Mouse (Mus musculus): ENCODE data around the gene Lsm4. TPM values are rescaled to one million over a fixed set of nuclear protein-coding genes. Genes with fewer than 3 reads are reported as not detected.

Lsm4 gene
- polyA plus RNA-seq, 1 experiment from 2014 or later, result 388 TPM

GRCm38 (mm10) chr8:70646369-70646768 is 26.7 kb upstream of the Lsm4 start:
- Histone ChIP-seq H3K27me3 (ENCODE audit: control insufficient read depth, insufficient read depth, low read length) (no peaks in the 10 kb centered on the region), H3K9me3 (ENCODE audit: control insufficient read depth, low read length) (no peaks in the 10 kb centered on the region), H3K9ac (ENCODE audit: low read length) (no peak overlapping the region), H3K4me1 (ENCODE audit: control insufficient read depth, insufficient read depth, low read length) (peaks cover 26% of the 10 kb centered on the region), H3K36me3 (ENCODE audit: control insufficient read depth, insufficient read depth, low read length) (peaks cover 4% of the 10 kb centered on the region; the same call in 1 of the 2 replicates), H3K4me3 (ENCODE audit: low read depth, low read length) (no peak overlapping the region), H3K27ac (replicated peaks; ENCODE audit: low read depth, low read length) (no peak overlapping the region), H3K4me2 (ENCODE audit: low read depth, severe bottlenecking) (no peak overlapping the region)
- DNase-seq (ENCODE audit: low spot score), result no peak
- ATAC-seq (ENCODE audit: insufficient number of reproducible peaks, low FRiP score, low TSS enrichment, low read depth), result no peak
- 74% methylated on average over 6 of the region's 6 CpGs for WGBS

GRCm38 (mm10) chr8:70646775-70647174 is 26.3 kb upstream of the Lsm4 start:
- DNase-seq (ENCODE audit: low spot score) (no peak), ATAC-seq (ENCODE audit: insufficient number of reproducible peaks, low FRiP score, low TSS enrichment, low read depth) (no peak)
- Histone ChIP-seq H3K27ac (replicated peaks; ENCODE audit: low read depth, low read length) (peak overlapping the region; percentile 56; the same call in 1 of the 2 replicates), H3K9me3 (ENCODE audit: control insufficient read depth, low read length) (no peaks in the 10 kb centered on the region), H3K36me3 (ENCODE audit: control insufficient read depth, insufficient read depth, low read length) (peaks cover 4% of the 10 kb centered on the region; the same call in 1 of the 2 replicates), H3K4me3 (ENCODE audit: low read depth, low read length) (no peak overlapping the region), H3K27me3 (ENCODE audit: control insufficient read depth, insufficient read depth, low read length) (no peaks in the 10 kb centered on the region), H3K4me1 (ENCODE audit: control insufficient read depth, insufficient read depth, low read length) (peaks cover 26% of the 10 kb centered on the region), H3K4me2 (ENCODE audit: low read depth, severe bottlenecking) (no peak overlapping the region), H3K9ac (ENCODE audit: low read length) (no peak overlapping the region)

GRCm38 (mm10) chr8:70647343-70648163 is 25.5 kb upstream of the Lsm4 start:
- peak; percentile 70 for DNase-seq (ENCODE audit: low spot score)
- no peak overlapping the region for H3K4me3 ChIP-seq (ENCODE audit: low read depth, low read length)
- 35% methylated on average over 8 of the region's 8 CpGs for WGBS

GRCm38 (mm10) chr8:70648164-70648442 is 24.9 kb upstream of the Lsm4 start:
- WGBS, result 58% methylated on average over 1 of the region's 1 CpGs

More at GRCm38 (mm10) chr8:70647343-70648163, 25.5 kb upstream of the Lsm4 start:
- Histone ChIP-seq H3K9ac (ENCODE audit: low read length) (peak overlapping the region; percentile 45), H3K4me1 (ENCODE audit: control insufficient read depth, insufficient read depth, low read length) (peaks cover 26% of the 10 kb centered on the region), H3K27ac (replicated peaks; ENCODE audit: low read depth, low read length) (peak overlapping the region; percentile 56), H3K4me2 (ENCODE audit: low read depth, severe bottlenecking) (no peak overlapping the region), H3K9me3 (ENCODE audit: control insufficient read depth, low read length) (no peaks in the 10 kb centered on the region), H3K27me3 (ENCODE audit: control insufficient read depth, insufficient read depth, low read length) (no peaks in the 10 kb centered on the region), H3K36me3 (ENCODE audit: control insufficient read depth, insufficient read depth, low read length) (peaks cover 4% of the 10 kb centered on the region; the same call in 1 of the 2 replicates)
- peak; percentile 48 for ATAC-seq (ENCODE audit: insufficient number of reproducible peaks, low FRiP score, low TSS enrichment, low read depth)

GRCm38 (mm10) chr8:70648921-70649320 is 24.1 kb upstream of the Lsm4 start:
- Histone ChIP-seq H3K9ac (ENCODE audit: low read length) (no peak overlapping the region), H3K4me1 (ENCODE audit: control insufficient read depth, insufficient read depth, low read length) (peaks cover 26% of the 10 kb centered on the region), H3K27ac (replicated peaks; ENCODE audit: low read depth, low read length) (no peak overlapping the region), H3K27me3 (ENCODE audit: control insufficient read depth, insufficient read depth, low read length) (no peaks in the 10 kb centered on the region), H3K4me2 (ENCODE audit: low read depth, severe bottlenecking) (no peak overlapping the region), H3K36me3 (ENCODE audit: control insufficient read depth, insufficient read depth, low read length) (peaks cover 4% of the 10 kb centered on the region; the same call in 1 of the 2 replicates), H3K4me3 (ENCODE audit: low read depth, low read length) (no peak overlapping the region), H3K9me3 (ENCODE audit: control insufficient read depth, low read length) (no peaks in the 10 kb centered on the region)
- no peak for ATAC-seq (ENCODE audit: insufficient number of reproducible peaks, low FRiP score, low TSS enrichment, low read depth)
- 48% methylated on average over 3 of the region's 3 CpGs for WGBS
- DNase-seq (ENCODE audit: low spot score), result no peak

More at GRCm38 (mm10) chr8:70648164-70648442, 24.9 kb upstream of the Lsm4 start:
- H3K4me3 ChIP-seq (ENCODE audit: low read depth, low read length), result no peak overlapping the region
- peaks cover 26% of the 10 kb centered on the region for H3K4me1 ChIP-seq (ENCODE audit: control insufficient read depth, insufficient read depth, low read length)
- peaks cover 4% of the 10 kb centered on the region; the same call in 1 of the 2 replicates for H3K36me3 ChIP-seq (ENCODE audit: control insufficient read depth, insufficient read depth, low read length)
- DNase-seq (ENCODE audit: low spot score) (no peak), ATAC-seq (ENCODE audit: insufficient number of reproducible peaks, low FRiP score, low TSS enrichment, low read depth) (no peak)
- no peaks in the 10 kb centered on the region for H3K9me3 ChIP-seq (ENCODE audit: control insufficient read depth, low read length)
- H3K9ac ChIP-seq (ENCODE audit: low read length), result no peak overlapping the region
- peak overlapping the region; percentile 56; the same call in 1 of the 2 replicates for H3K27ac ChIP-seq (replicated peaks; ENCODE audit: low read depth, low read length)
- no peaks in the 10 kb centered on the region for H3K27me3 ChIP-seq (ENCODE audit: control insufficient read depth, insufficient read depth, low read length)
- H3K4me2 ChIP-seq (ENCODE audit: low read depth, severe bottlenecking), result no peak overlapping the region

- ATAC-seq (ENCODE audit: insufficient number of reproducible peaks, low FRiP score, low TSS enrichment, low read depth), result no peak
- WGBS, result 83% methylated on average over 4 of the region's 4 CpGs
These were observed 23.7 kb upstream of the Lsm4 start for GRCm38 (mm10) chr8:70649324-70649723.

GRCm38 (mm10) chr8:70650351-70650750 is 22.7 kb upstream of the Lsm4 start:
- no peak overlapping the region for H3K9ac ChIP-seq (ENCODE audit: low read length)
- 94% methylated on average over 17 of the region's 17 CpGs for WGBS
- no peaks in the 10 kb centered on the region for H3K9me3 ChIP-seq (ENCODE audit: control insufficient read depth, low read length)
- peaks cover 23% of the 10 kb centered on the region for H3K4me1 ChIP-seq (ENCODE audit: control insufficient read depth, insufficient read depth, low read length)
- H3K4me2 ChIP-seq (ENCODE audit: low read depth, severe bottlenecking), result no peak overlapping the region
- ATAC-seq (ENCODE audit: insufficient number of reproducible peaks, low FRiP score, low TSS enrichment, low read depth), result no peak
- no peaks in the 10 kb centered on the region for H3K27me3 ChIP-seq (ENCODE audit: control insufficient read depth, insufficient read depth, low read length)
- no peak for DNase-seq (ENCODE audit: low spot score)
- no peak overlapping the region for H3K4me3 ChIP-seq (ENCODE audit: low read depth, low read length)
- no peak overlapping the region for H3K27ac ChIP-seq (replicated peaks; ENCODE audit: low read depth, low read length)
- H3K36me3 ChIP-seq (ENCODE audit: control insufficient read depth, insufficient read depth, low read length), result peaks cover 4% of the 10 kb centered on the region; the same call in 1 of the 2 replicates

More at GRCm38 (mm10) chr8:70649324-70649723, 23.7 kb upstream of the Lsm4 start:
- H3K9me3 ChIP-seq (ENCODE audit: control insufficient read depth, low read length), result no peaks in the 10 kb centered on the region
- peaks cover 4% of the 10 kb centered on the region; the same call in 1 of the 2 replicates for H3K36me3 ChIP-seq (ENCODE audit: control insufficient read depth, insufficient read depth, low read length)
- no peak for DNase-seq (ENCODE audit: low spot score)
- H3K4me2 ChIP-seq (ENCODE audit: low read depth, severe bottlenecking), result no peak overlapping the region
- peaks cover 26% of the 10 kb centered on the region for H3K4me1 ChIP-seq (ENCODE audit: control insufficient read depth, insufficient read depth, low read length)
- no peak overlapping the region for H3K27ac ChIP-seq (replicated peaks; ENCODE audit: low read depth, low read length)
- no peak overlapping the region for H3K4me3 ChIP-seq (ENCODE audit: low read depth, low read length)
- H3K27me3 ChIP-seq (ENCODE audit: control insufficient read depth, insufficient read depth, low read length), result no peaks in the 10 kb centered on the region
- H3K9ac ChIP-seq (ENCODE audit: low read length), result no peak overlapping the region

- Histone ChIP-seq H3K27ac (replicated peaks; ENCODE audit: low read depth, low read length) (no peak overlapping the region), H3K4me2 (ENCODE audit: low read depth, severe bottlenecking) (no peak overlapping the region), H3K36me3 (ENCODE audit: control insufficient read depth, insufficient read depth, low read length) (peaks cover 4% of the 10 kb centered on the region; the same call in 1 of the 2 replicates), H3K9me3 (ENCODE audit: control insufficient read depth, low read length) (no peaks in the 10 kb centered on the region), H3K9ac (ENCODE audit: low read length) (no peak overlapping the region), H3K4me1 (ENCODE audit: control insufficient read depth, insufficient read depth, low read length) (0 out of 2 replicates have a peak, but pooled peaks cover 3% of the 10 kb centered on the region), H3K4me3 (ENCODE audit: low read depth, low read length) (no peak overlapping the region), H3K27me3 (ENCODE audit: control insufficient read depth, insufficient read depth, low read length) (no peaks in the 10 kb centered on the region; the same call in 1 of the 2 replicates)
- 62% methylated on average over 2 of the region's 2 CpGs for WGBS
- DNase-seq (ENCODE audit: low spot score) (peak; percentile 53), ATAC-seq (ENCODE audit: insufficient number of reproducible peaks, low FRiP score, low TSS enrichment, low read depth) (no peak)
These were observed 19.8 kb upstream of the Lsm4 start for GRCm38 (mm10) chr8:70653226-70653625.

All from limb, embryonic 11.5 days (tissue).